Mouse (Mus musculus): ENCODE data around the gene Ang4. TPM values are rescaled to one million over a fixed set of nuclear protein-coding genes. Genes with fewer than 3 reads are reported as not detected.

Gene Ang4
- total RNA-seq, 1 experiment = not detected

DNA sequence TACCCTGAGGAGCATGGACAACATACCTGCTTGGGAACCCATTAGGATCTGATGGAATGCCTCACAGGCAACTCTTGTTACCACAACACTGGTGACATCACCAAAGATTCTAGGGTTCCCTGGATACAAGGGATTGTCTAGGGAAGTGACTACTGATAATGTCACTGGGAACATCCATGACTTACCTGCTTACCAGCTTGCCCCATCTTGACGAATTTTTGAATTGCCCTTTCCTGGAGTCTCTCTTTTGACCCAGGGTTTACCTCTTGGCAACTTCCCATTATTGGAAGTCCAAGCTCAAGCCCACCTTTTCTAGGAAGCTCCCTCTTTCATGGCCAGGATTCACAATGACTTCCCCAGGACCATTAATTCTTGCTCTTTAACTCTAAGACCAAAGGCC, 56.3 kb downstream of the Ang4 start, which contains the start of gene Gm5800:
Gene Gm5800 (minus strand): TSS at position 101 of the 400 bp plus-strand sequence.
- in situ Hi-C loops (cut with MboI; ENCODE audit: low sequenced_read_pairs in 2 of 2, unreplicated experiment in 2 of 2) = loop anchor here in 1 of 2 experiments (10.0 kb wide), 1 partner anchor 122 kb away; the partner anchor contains the start of gene Gm17174
- H3K9me3 ChIP-seq (ENCODE audit: control insufficient read depth, insufficient read depth, low read depth, low read length) = no peaks in the 10 kb centered on the region
- no peak within 1 kb of the TSS for H3K9ac ChIP-seq (ENCODE audit: insufficient read depth, low read depth, low read length, poor library complexity, severe bottlenecking)
- no peak for DNase-seq (ENCODE audit: low read depth, low spot score)
- H3K36me3 ChIP-seq (ENCODE audit: control insufficient read depth, insufficient read depth, low read length, poor library complexity, severe bottlenecking) = no peaks in the 10 kb centered on the region
- H3K27ac ChIP-seq (ENCODE audit: insufficient read depth, low read depth, low read length, poor library complexity, severe bottlenecking) = no peak within 1 kb of the TSS
- no peaks in the 10 kb centered on the region for H3K4me1 ChIP-seq (ENCODE audit: control insufficient read depth in 2 of 2, insufficient read depth in 2 of 2, low read length in 2 of 2, poor library complexity in 1 of 2)
- TF ChIP-seq ZNF384 (IDR thresholded peaks at IDR 0.05; ENCODE audit: low read depth, low read length) (no peak), MAFK (IDR thresholded peaks at IDR 0.05; ENCODE audit: insufficient read depth, low read depth, low read length) (no peak)
- H3K4me3 ChIP-seq (ENCODE audit: insufficient read depth in 1 of 2, low read depth in 1 of 2, low read length in 2 of 2, poor library complexity in 1 of 2, severe bottlenecking in 1 of 2) = no peak within 1 kb of the TSS

Other genes with a start within 250 kb of the Ang4 start
- gene Gm5622, start 220.8 kb downstream of the Ang4 start, total RNA-seq (2012; rRNA removed) = not detected in 2 replicates
- not detected in 2 replicates for gene Gm17175, start 199.5 kb downstream of the Ang4 start, total RNA-seq (2012; rRNA removed)
- not detected in 2 replicates for gene Gm17174, start 181.5 kb downstream of the Ang4 start, total RNA-seq (2012; rRNA removed)
- not detected in 2 replicates for gene Gm17078, start 162.3 kb downstream of the Ang4 start, total RNA-seq (2012; rRNA removed)
- not detected in 2 replicates for gene Gm4181, start 137.9 kb downstream of the Ang4 start, total RNA-seq (2012; rRNA removed)
- gene Gm17079, start 78.1 kb downstream of the Ang4 start, total RNA-seq (2012; rRNA removed) = not detected in 2 replicates
- not detected in 2 replicates for gene Gm5800, start 56.4 kb downstream of the Ang4 start, total RNA-seq (2012; rRNA removed)
- not detected in 2 replicates for gene AY358078, start 26.5 kb upstream of the Ang4 start, total RNA-seq (2012; rRNA removed)
- not detected in 2 replicates for gene Ear6, start 80.1 kb upstream of the Ang4 start, total RNA-seq (2012; rRNA removed)
- gene Mettl17, start 111.3 kb upstream of the Ang4 start, total RNA-seq (2012; rRNA removed) = 19.7 and 40.1 TPM in 2 replicates
- 0.49 and 0.74 TPM in 2 replicates for gene Slc39a2, start 119.3 kb upstream of the Ang4 start, total RNA-seq (2012; rRNA removed)
- gene Ndrg2, start 140.6 kb upstream of the Ang4 start, total RNA-seq (2012; rRNA removed) = 5.7 and 16.6 TPM in 2 replicates
- gene Tppp2, start 144.8 kb upstream of the Ang4 start, total RNA-seq (2012; rRNA removed) = not detected in 2 replicates
- not detected in 2 replicates for gene Rnase13, start 149.2 kb upstream of the Ang4 start, total RNA-seq (2012; rRNA removed)
- gene Arhgef40, start 211.1 kb upstream of the Ang4 start, total RNA-seq (2012; rRNA removed) = 10.1 and 14.0 TPM in 2 replicates
- gene Tmem253, start 242.1 kb upstream of the Ang4 start, total RNA-seq (2012; rRNA removed) = 3.6 and 7.7 TPM in 2 replicates
- 59.5 and 98.0 TPM in 2 replicates for gene Zfp219, start 247.1 kb upstream of the Ang4 start, total RNA-seq (2012; rRNA removed)

Data from ES-E14 (cell line).